Mouse (Mus musculus) midbrain, embryonic 15.5 days (tissue): ENCODE data around the gene Gpr89. TPM values are rescaled to one million over a fixed set of nuclear protein-coding genes. Genes with fewer than 3 reads are reported as not detected.

ENCODE experiments used
- ATAC-seq: fragments of 200-750 bp; cut with Nextera tagmentation; replicated peaks from 2 replicates; pipeline ENCODE4 v1.8.0; 2017; ENCODE audit warnings: moderate TSS enrichment
- H3K27ac ChIP-seq: fragments of 300-500 bp; sonication (generic); 2 replicates; pipeline ENCODE4 v1.5.1; 2015; ENCODE audit warnings: mild to moderate bottlenecking, inconsistent platforms
- H3K27me3 ChIP-seq: fragments of 300-500 bp; sonication (generic); replicated peaks from 2 replicates; pipeline ENCODE4 v1.6.1; 2015; ENCODE audit warnings: inconsistent platforms
- H3K36me3 ChIP-seq: fragments of 300-500 bp; sonication (generic); replicated peaks from 2 replicates; pipeline ENCODE4 v1.6.1; 2015; ENCODE audit warnings: inconsistent platforms
- H3K4me1 ChIP-seq: fragments of 300-500 bp; sonication (generic); 2 replicates; pipeline ENCODE4 v1.6.1; 2015; ENCODE audit warnings: inconsistent platforms
- H3K4me2 ChIP-seq: fragments of 300-500 bp; sonication (generic); 2 replicates; pipeline ENCODE4 v1.6.1; 2015; ENCODE audit warnings: inconsistent platforms, mild to moderate bottlenecking, moderate library complexity
- H3K4me3 ChIP-seq: fragments of 300-500 bp; sonication (generic); 2 replicates; pipeline ENCODE4 v1.5.1; 2015; ENCODE audit warnings: mild to moderate bottlenecking, inconsistent platforms
- H3K9ac ChIP-seq: fragments of 300-500 bp; sonication (generic); 2 replicates; pipeline ENCODE4 v1.6.1; 2015; ENCODE audit warnings: mild to moderate bottlenecking, inconsistent platforms
- H3K9me3 ChIP-seq: fragments of 300-500 bp; sonication (generic); 2 replicates; pipeline ENCODE4 v1.6.1; 2016; ENCODE audit warnings: inconsistent platforms
- WGBS: fragments of 180-500 bp; shearing (Covaris S2); methylation state at CpG from one replicate; pipeline ENCODE4 v1.1.7; 2015; ENCODE audit warnings: mixed read lengths; 5-methylcytosine and 5-hydroxymethylcytosine counted together
- polyA plus RNA-seq: library from polyadenylated mRNA; unstranded; fragments of >200 nt; fragmentation: Nextera tagmentation; extraction: Ambion mirVana; gene quantifications from 2 replicates; pipeline ENCODE4 v1.2.1, GENCODE M21; 2015

Gpr89 gene
- polyA plus RNA-seq, 1 experiment from 2014 or later = 37.6 TPM

- Histone ChIP-seq H3K4me1 (no peaks in the 10 kb centered on the region), H3K27me3 (no peaks in the 10 kb centered on the region), H3K9ac (no peak overlapping the region), H3K36me3 (no peaks in the 10 kb centered on the region), H3K4me2 (no peak overlapping the region), H3K9me3 (no peaks in the 10 kb centered on the region), H3K4me3 (no peak overlapping the region), H3K27ac (no peak overlapping the region)
- WGBS = 90% methylated on average over 7 of the region's 7 CpGs
- ATAC-seq = no peak
Measured at GRCm38 (mm10) chr3:96834587-96835348, 70.4 kb downstream of the Gpr89 start.

- Histone ChIP-seq H3K27me3 (no peaks in the 10 kb centered on the region), H3K4me2 (no peak overlapping the region), H3K27ac (no peak overlapping the region), H3K9me3 (no peaks in the 10 kb centered on the region), H3K36me3 (no peaks in the 10 kb centered on the region), H3K4me1 (peaks cover 7% of the 10 kb centered on the region; the same call in 1 of the 2 replicates), H3K9ac (no peak overlapping the region), H3K4me3 (no peak overlapping the region)
- ATAC-seq = no peak
- 35% methylated on average over 5 of the region's 5 CpGs for WGBS
Measured at GRCm38 (mm10) chr3:96832930-96833329, 72.2 kb downstream of the Gpr89 start.

GRCm38 (mm10) chr3:96829856-96830255 lies 75.3 kb downstream of the Gpr89 start:
- Histone ChIP-seq H3K4me1 (peaks cover 7% of the 10 kb centered on the region; the same call in 1 of the 2 replicates), H3K9ac (no peak overlapping the region)
- WGBS = 74% methylated on average over 10 of the region's 10 CpGs

GRCm38 (mm10) chr3:96828984-96829383 lies 76.2 kb downstream of the Gpr89 start, which contains the start of the genes Pdzk1 and Cd160:
Gene Pdzk1, plus strand, starts transcription at chr3:96829284.
Gene Cd160, minus strand, starts transcription at chr3:96829351.
- no peaks in the 10 kb centered on the region for H3K36me3 ChIP-seq
- 86% methylated on average over 1 of the region's 1 CpGs for WGBS
- H3K4me3 ChIP-seq = no peak within 1 kb of the TSS
- peaks cover 7% of the 10 kb centered on the region; the same call in 1 of the 2 replicates for H3K4me1 ChIP-seq
- no peaks in the 10 kb centered on the region for H3K27me3 ChIP-seq
- H3K9ac ChIP-seq = no peak within 1 kb of the TSS
- no peaks in the 10 kb centered on the region for H3K9me3 ChIP-seq
- H3K4me2 ChIP-seq = peak within 1 kb of the TSS; percentile 2; the same call in 1 of the 2 replicates
- ATAC-seq = no peak
- H3K27ac ChIP-seq = peak within 1 kb of the TSS; percentile 48; the same call in 1 of the 2 replicates

More at GRCm38 (mm10) chr3:96829856-96830255, 75.3 kb downstream of the Gpr89 start:
- Histone ChIP-seq H3K27ac (no peak overlapping the region), H3K36me3 (no peaks in the 10 kb centered on the region), H3K27me3 (no peaks in the 10 kb centered on the region), H3K4me2 (no peak overlapping the region), H3K4me3 (no peak overlapping the region), H3K9me3 (no peaks in the 10 kb centered on the region)
- no peak for ATAC-seq

- WGBS = 29% methylated on average over 15 of the region's 15 CpGs
- ATAC-seq = peak; percentile 81
Measured at GRCm38 (mm10) chr3:96828308-96828864, 76.8 kb downstream of the Gpr89 start.

GRCm38 (mm10) chr3:96825261-96825660 lies 79.9 kb downstream of the Gpr89 start:
- H3K4me1 ChIP-seq = peaks cover 7% of the 10 kb centered on the region; the same call in 1 of the 2 replicates
- H3K27me3 ChIP-seq = no peaks in the 10 kb centered on the region
- no peak for ATAC-seq
- H3K4me3 ChIP-seq = no peak overlapping the region
- no peaks in the 10 kb centered on the region for H3K9me3 ChIP-seq
- H3K4me2 ChIP-seq = no peak overlapping the region
- WGBS = 40% methylated on average over 11 of the region's 11 CpGs
- no peak overlapping the region for H3K9ac ChIP-seq
- H3K27ac ChIP-seq = no peak overlapping the region
- H3K36me3 ChIP-seq = no peaks in the 10 kb centered on the region

More at GRCm38 (mm10) chr3:96828308-96828864, 76.8 kb downstream of the Gpr89 start:
- peaks cover 7% of the 10 kb centered on the region; the same call in 1 of the 2 replicates for H3K4me1 ChIP-seq
- H3K27me3 ChIP-seq = no peaks in the 10 kb centered on the region
- H3K27ac ChIP-seq = peak overlapping the region; percentile 48; the same call in 1 of the 2 replicates
- H3K4me3 ChIP-seq = no peak overlapping the region
- H3K9ac ChIP-seq = no peak overlapping the region
- peak overlapping the region; percentile 2; the same call in 1 of the 2 replicates for H3K4me2 ChIP-seq
- H3K36me3 ChIP-seq = no peaks in the 10 kb centered on the region
- H3K9me3 ChIP-seq = no peaks in the 10 kb centered on the region

- no peak overlapping the region for H3K4me2 ChIP-seq
- peaks cover 7% of the 10 kb centered on the region; the same call in 1 of the 2 replicates for H3K4me1 ChIP-seq
- no peak overlapping the region for H3K27ac ChIP-seq
- H3K27me3 ChIP-seq = no peaks in the 10 kb centered on the region
- WGBS = 82% methylated on average over 12 of the region's 12 CpGs
- H3K9me3 ChIP-seq = no peaks in the 10 kb centered on the region
- H3K36me3 ChIP-seq = no peaks in the 10 kb centered on the region
- no peak overlapping the region for H3K9ac ChIP-seq
- no peak for ATAC-seq
- H3K4me3 ChIP-seq = no peak overlapping the region
Measured at GRCm38 (mm10) chr3:96824614-96825013, 80.5 kb downstream of the Gpr89 start.

- peaks cover 7% of the 10 kb centered on the region; the same call in 1 of the 2 replicates for H3K4me1 ChIP-seq
- 77% methylated on average over 3 of the region's 3 CpGs for WGBS
- H3K4me2 ChIP-seq = no peak overlapping the region
- H3K36me3 ChIP-seq = no peaks in the 10 kb centered on the region
- H3K27ac ChIP-seq = no peak overlapping the region
- no peak overlapping the region for H3K4me3 ChIP-seq
- ATAC-seq = no peak
- H3K9me3 ChIP-seq = no peaks in the 10 kb centered on the region
- no peak overlapping the region for H3K9ac ChIP-seq
- H3K27me3 ChIP-seq = no peaks in the 10 kb centered on the region
Measured at GRCm38 (mm10) chr3:96823701-96824100, 81.4 kb downstream of the Gpr89 start.

- H3K4me1 ChIP-seq = no peaks in the 10 kb centered on the region
- 88% methylated on average over 4 of the region's 4 CpGs for WGBS
- H3K9ac ChIP-seq = no peak overlapping the region
- no peak overlapping the region for H3K27ac ChIP-seq
- H3K36me3 ChIP-seq = no peaks in the 10 kb centered on the region
- no peaks in the 10 kb centered on the region for H3K27me3 ChIP-seq
- no peaks in the 10 kb centered on the region for H3K9me3 ChIP-seq
- ATAC-seq = no peak
- H3K4me3 ChIP-seq = no peak overlapping the region
- no peak overlapping the region for H3K4me2 ChIP-seq
Measured at GRCm38 (mm10) chr3:96821581-96821980, 83.6 kb downstream of the Gpr89 start.

- Histone ChIP-seq H3K27me3 (no peaks in the 10 kb centered on the region), H3K9me3 (no peaks in the 10 kb centered on the region), H3K4me3 (no peak overlapping the region), H3K4me1 (no peaks in the 10 kb centered on the region), H3K36me3 (no peaks in the 10 kb centered on the region), H3K9ac (no peak overlapping the region), H3K27ac (no peak overlapping the region), H3K4me2 (no peak overlapping the region)
- no peak for ATAC-seq
- WGBS = 81% methylated on average over 6 of the region's 6 CpGs
Measured at GRCm38 (mm10) chr3:96820116-96820915, 84.8 kb downstream of the Gpr89 start.
